Mouse (Mus musculus) heart, postnatal 25 days (tissue): ENCODE results near the gene Ly6g6f. TPM values are rescaled to one million over a fixed set of nuclear protein-coding genes. Genes with fewer than 3 reads are reported as not detected.

Source experiments
- DNase-seq: peaks from one replicate; pipeline ENCODE4 v3.0.0; 2022; ENCODE audit warnings: low spot score
- intact Hi-C: fragments of 180-260 bp; cut with DNase I; formaldehyde crosslinking; loops from one replicate; pipeline ENCODE4 v1.15.1; 2025
- total RNA-seq, 2 experiments: library from RNA; stranded (reverse); gene quantifications; 2 replicates each; pipeline ENCODE4 v1.2.3; 2021

Gene Ly6g6f
- total RNA-seq, 2 experiments from 2014 or later = not detected

GRCm38 (mm10) chr17:35058911-35059892 lies 26.2 kb downstream of the Ly6g6f start, which contains the start of gene Ddah2:
TSS of gene Ddah2 (plus strand) at chr17:35059035.
- intact Hi-C loops = loop anchor here (1.0 kb wide), 1 partner anchor 38 kb away; no protein-coding TSS in a partner anchor

GRCm38 (mm10) chr17:35058316-35058715 lies 27.1 kb downstream of the Ly6g6f start:
- no peak for DNase-seq
- intact Hi-C loops = no loop called here

More at GRCm38 (mm10) chr17:35058911-35059892, 26.2 kb downstream of the Ly6g6f start, which contains the start of gene Ddah2:
- DNase-seq = peak; percentile 89

GRCm38 (mm10) chr17:35057090-35057489 lies 28.3 kb downstream of the Ly6g6f start:
- intact Hi-C loops = no loop called here
- no peak for DNase-seq

- no peak for DNase-seq
- intact Hi-C loops = no loop called here
Measured at GRCm38 (mm10) chr17:35055691-35056495, 29.5 kb downstream of the Ly6g6f start.

- intact Hi-C loops = no loop called here
- no peak for DNase-seq
Measured at GRCm38 (mm10) chr17:35052271-35052798, 33.1 kb downstream of the Ly6g6f start.

GRCm38 (mm10) chr17:35051156-35052086 lies 34.0 kb downstream of the Ly6g6f start:
- intact Hi-C loops = no loop called here
- peak; percentile 87 for DNase-seq

- peak; percentile 73 for DNase-seq
- intact Hi-C loops = no loop called here
Measured at GRCm38 (mm10) chr17:35050126-35050750, 35.2 kb downstream of the Ly6g6f start.

- intact Hi-C loops = no loop called here
Measured at GRCm38 (mm10) chr17:35049561-35050016, 35.8 kb downstream of the Ly6g6f start, which contains the start of gene Clic1. TSS of gene Clic1 (plus strand) at chr17:35049966.

GRCm38 (mm10) chr17:35048932-35049440 lies 36.4 kb downstream of the Ly6g6f start:
- DNase-seq = no peak
- intact Hi-C loops = no loop called here

More at GRCm38 (mm10) chr17:35049561-35050016, 35.8 kb downstream of the Ly6g6f start, which contains the start of gene Clic1:
- DNase-seq = no peak

- intact Hi-C loops = no loop called here
- no peak for DNase-seq
Measured at GRCm38 (mm10) chr17:35048149-35048931, 37.1 kb downstream of the Ly6g6f start.

GRCm38 (mm10) chr17:35047688-35048087 lies 37.7 kb downstream of the Ly6g6f start:
- intact Hi-C loops = no loop called here
- no peak for DNase-seq

- DNase-seq = peak; percentile 97
- intact Hi-C loops = no loop called here
Measured at GRCm38 (mm10) chr17:35046681-35047455, 38.5 kb downstream of the Ly6g6f start, which contains the start of gene Msh5. TSS of gene Msh5 (minus strand) at chr17:35046745.

- DNase-seq = no peak
- intact Hi-C loops = loop anchor here (2.0 kb wide), 1 partner anchor 23 kb away; no protein-coding TSS in a partner anchor
Measured at GRCm38 (mm10) chr17:35045807-35046680, 39.4 kb downstream of the Ly6g6f start.

GRCm38 (mm10) chr17:35044904-35045806 lies 40.3 kb downstream of the Ly6g6f start:
- no peak for DNase-seq
- intact Hi-C loops = loop anchor here (2.0 kb wide), 1 partner anchor 22 kb away; no protein-coding TSS in a partner anchor
